Mouse (Mus musculus): ENCODE measurements around the gene Got2. TPM values are rescaled to one million over a fixed set of nuclear protein-coding genes. Genes with fewer than 3 reads are reported as not detected.
A peak's percentile ranks its signal among the peaks of the same experiment; 100 is the strongest.

Got2 gene
- total RNA-seq, 1 experiment = 199 TPM

DNA sequence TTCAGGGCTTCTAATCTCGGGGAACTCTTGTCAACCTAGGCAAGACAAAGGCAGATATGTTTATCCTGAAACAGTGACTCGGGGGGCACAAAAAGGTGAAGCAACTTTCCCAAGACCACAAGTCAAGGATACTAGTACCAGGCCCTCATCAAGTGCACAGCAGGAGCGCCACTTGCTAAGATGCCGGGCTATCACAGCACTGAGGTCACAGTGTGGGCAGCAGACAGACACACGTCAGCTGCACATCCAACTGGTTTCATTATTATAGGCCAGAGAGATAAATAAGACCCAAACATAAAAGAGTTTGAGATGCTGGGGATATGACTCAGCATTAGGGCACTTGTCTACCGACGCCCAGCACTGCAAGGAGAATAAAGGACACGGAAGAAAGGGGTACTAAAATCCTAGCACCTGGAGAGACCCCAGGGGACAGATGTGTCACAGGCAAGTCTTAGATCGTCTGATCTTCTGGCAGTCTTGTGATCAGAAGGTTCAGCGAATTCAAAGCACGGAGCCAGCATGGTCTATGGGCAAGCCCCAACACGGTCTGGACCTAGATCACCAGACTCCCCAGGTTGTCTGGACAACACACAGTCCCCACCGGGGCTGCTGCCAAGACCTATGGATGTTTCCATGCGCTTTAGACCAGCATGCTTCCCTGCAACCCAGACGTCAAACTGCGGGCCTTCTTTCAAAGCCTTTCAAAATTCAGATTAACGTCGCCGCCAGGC, 39.4 kb downstream of the Got2 start:
- H3K36me3 ChIP-seq (ENCODE audit: control insufficient read depth, insufficient read depth, low read length, poor library complexity, severe bottlenecking) = peaks cover 12% of the 10 kb centered on the region; the same call in 1 of the 2 replicates
- H3K4me3 ChIP-seq (ENCODE audit: insufficient read depth in 1 of 2, low read depth in 1 of 2, low read length in 2 of 2, poor library complexity in 1 of 2, severe bottlenecking in 1 of 2) = peak overlapping the region; percentile 8 to 9
- DNase-seq (ENCODE audit: low read depth, low spot score) = no peak
- no peaks in the 10 kb centered on the region for H3K9me3 ChIP-seq (ENCODE audit: control insufficient read depth, insufficient read depth, low read depth, low read length)
- H3K9ac ChIP-seq (ENCODE audit: insufficient read depth, low read depth, low read length, poor library complexity, severe bottlenecking) = peak overlapping the region; percentile 50; the same call in 1 of the 2 replicates
- H3K27ac ChIP-seq (ENCODE audit: insufficient read depth, low read depth, low read length, poor library complexity, severe bottlenecking) = 0 out of 2 replicates have a peak overlapping the region, but pooled peaks have one; percentile 13
- in situ Hi-C loops (cut with MboI; ENCODE audit: low sequenced_read_pairs in 2 of 2, unreplicated experiment in 2 of 2) = no loop called here
- H3K4me1 ChIP-seq (ENCODE audit: control insufficient read depth in 2 of 2, insufficient read depth in 2 of 2, low read length in 2 of 2, poor library complexity in 1 of 2) = peaks cover 4 to 15% of the 10 kb centered on the region in 2 experiments; a peak in 3 of 4 replicates
- TF ChIP-seq MAFK (IDR thresholded peaks at IDR 0.05; ENCODE audit: insufficient read depth, low read depth, low read length) (peak; percentile 35; the same call in 1 of the 2 replicates), CHD2 (IDR thresholded peaks at IDR 0.05; ENCODE audit: low read depth, low read length) (no peak), HCFC1 (IDR thresholded peaks at IDR 0.05; ENCODE audit: borderline replicate concordance, insufficient read depth, low read length) (no peak)

DNA sequence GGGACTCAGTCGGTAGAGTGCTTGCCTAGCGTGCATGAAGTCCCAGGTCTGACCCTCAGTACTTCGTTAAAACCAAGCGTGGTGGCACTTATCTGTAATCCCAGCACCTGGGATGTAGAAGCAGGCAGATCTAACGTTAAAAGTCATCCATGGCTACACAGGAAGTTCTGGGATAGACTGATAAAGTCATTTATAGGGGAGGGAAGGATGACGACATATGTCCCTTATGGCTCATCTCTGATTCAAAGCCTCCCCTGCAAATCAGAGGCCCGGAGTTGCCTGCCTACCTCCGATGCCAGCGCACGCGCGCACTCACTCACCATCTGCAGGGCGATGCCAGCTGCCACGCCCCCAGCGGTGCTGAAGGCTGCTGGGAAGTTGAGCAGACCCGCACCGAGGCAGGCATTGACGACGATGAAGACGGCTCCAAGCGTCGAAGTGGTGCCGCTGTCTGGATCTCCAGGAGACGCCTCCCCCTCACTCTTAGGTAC, 40.2 kb downstream of the Got2 start:
- peaks cover 16% of the 10 kb centered on the region; the same call in 1 of the 2 replicates for H3K36me3 ChIP-seq (ENCODE audit: control insufficient read depth, insufficient read depth, low read length, poor library complexity, severe bottlenecking)
- 0 out of 2 replicates have a peak overlapping the region, but pooled peaks have one; percentile 9 for H3K9ac ChIP-seq (ENCODE audit: insufficient read depth, low read depth, low read length, poor library complexity, severe bottlenecking)
- in situ Hi-C loops (cut with MboI; ENCODE audit: low sequenced_read_pairs in 2 of 2, unreplicated experiment in 2 of 2) = no loop called here
- H3K9me3 ChIP-seq (ENCODE audit: control insufficient read depth, insufficient read depth, low read depth, low read length) = no peaks in the 10 kb centered on the region
- no peak for TF ChIP-seq ZC3H11A (IDR thresholded peaks at IDR 0.05; ENCODE audit: borderline replicate concordance, low read depth, low read length)
- TF ChIP-seq HCFC1 (IDR thresholded peaks at IDR 0.05; ENCODE audit: borderline replicate concordance, insufficient read depth, low read length) = no peak
- TF ChIP-seq CHD2 (IDR thresholded peaks at IDR 0.05; ENCODE audit: low read depth, low read length) = no peak
- no peak for TF ChIP-seq MAFK (IDR thresholded peaks at IDR 0.05; ENCODE audit: insufficient read depth, low read depth, low read length)
- TF ChIP-seq ZNF384 (IDR thresholded peaks at IDR 0.05; ENCODE audit: low read depth, low read length) = no peak
- H3K27ac ChIP-seq (ENCODE audit: insufficient read depth, low read depth, low read length, poor library complexity, severe bottlenecking) = no peak overlapping the region
- H3K4me3 ChIP-seq (ENCODE audit: insufficient read depth in 1 of 2, low read depth in 1 of 2, low read length in 2 of 2, poor library complexity in 1 of 2, severe bottlenecking in 1 of 2) = peak overlapping the region; percentile 8 to 9; a peak in 3 of 4 replicates
- H3K4me1 ChIP-seq (ENCODE audit: control insufficient read depth in 2 of 2, insufficient read depth in 2 of 2, low read length in 2 of 2, poor library complexity in 1 of 2) = peaks cover 4 to 15% of the 10 kb centered on the region in 2 experiments; a peak in 3 of 4 replicates
- DNase-seq (ENCODE audit: low read depth, low spot score) = no peak

GRCm38 (mm10) chr8:95845026-95845425, 43.3 kb downstream of the Got2 start:
- no peak overlapping the region for H3K9ac ChIP-seq (ENCODE audit: insufficient read depth, low read depth, low read length, poor library complexity, severe bottlenecking)
- no peak overlapping the region for H3K4me3 ChIP-seq (ENCODE audit: insufficient read depth in 1 of 2, low read depth in 1 of 2, low read length in 2 of 2, poor library complexity in 1 of 2, severe bottlenecking in 1 of 2)
- no peak overlapping the region for H3K27ac ChIP-seq (ENCODE audit: insufficient read depth, low read depth, low read length, poor library complexity, severe bottlenecking)
- peaks cover 3 to 18% of the 10 kb centered on the region in 2 experiments; a peak in 3 of 4 replicates for H3K4me1 ChIP-seq (ENCODE audit: control insufficient read depth in 2 of 2, insufficient read depth in 2 of 2, low read length in 2 of 2, poor library complexity in 1 of 2)
- no peak for TF ChIP-seq CHD2 (IDR thresholded peaks at IDR 0.05; ENCODE audit: low read depth, low read length)
- TF ChIP-seq HCFC1 (IDR thresholded peaks at IDR 0.05; ENCODE audit: borderline replicate concordance, insufficient read depth, low read length) = no peak
- TF ChIP-seq ZC3H11A (IDR thresholded peaks at IDR 0.05; ENCODE audit: borderline replicate concordance, low read depth, low read length) = no peak
- TF ChIP-seq ZNF384 (IDR thresholded peaks at IDR 0.05; ENCODE audit: low read depth, low read length) = no peak
- no peak for TF ChIP-seq MAFK (IDR thresholded peaks at IDR 0.05; ENCODE audit: insufficient read depth, low read depth, low read length)
- in situ Hi-C loops (cut with MboI; ENCODE audit: low sequenced_read_pairs in 2 of 2, unreplicated experiment in 2 of 2) = no loop called here
- no peak for DNase-seq (ENCODE audit: low read depth, low spot score)
- no peaks in the 10 kb centered on the region for H3K9me3 ChIP-seq (ENCODE audit: control insufficient read depth, insufficient read depth, low read depth, low read length)
- peaks cover 23% of the 10 kb centered on the region; the same call in 1 of the 2 replicates for H3K36me3 ChIP-seq (ENCODE audit: control insufficient read depth, insufficient read depth, low read length, poor library complexity, severe bottlenecking)

DNA sequence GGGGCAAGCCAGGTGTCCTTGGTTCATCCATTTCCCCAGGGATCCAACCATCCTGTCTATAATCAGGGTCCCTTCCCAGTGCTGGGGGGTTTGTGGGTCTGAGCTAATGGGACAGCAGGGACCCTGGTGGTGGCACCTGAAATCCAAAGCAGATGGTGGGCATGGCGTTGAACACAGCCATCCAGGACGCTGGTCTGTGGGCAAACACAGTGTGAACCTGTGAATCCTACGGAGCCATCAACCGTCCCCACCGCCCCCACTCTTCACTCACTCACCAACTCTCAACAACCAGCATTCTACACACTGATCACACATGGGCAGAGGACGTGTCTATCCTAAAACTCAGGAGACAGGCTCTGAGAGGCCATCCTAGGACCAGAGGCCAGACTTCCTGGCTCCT, 44.4 kb downstream of the Got2 start:
- TF ChIP-seq CHD2 (IDR thresholded peaks at IDR 0.05; ENCODE audit: low read depth, low read length) (no peak), ZNF384 (IDR thresholded peaks at IDR 0.05; ENCODE audit: low read depth, low read length) (no peak), MAFK (IDR thresholded peaks at IDR 0.05; ENCODE audit: insufficient read depth, low read depth, low read length) (no peak), HCFC1 (IDR thresholded peaks at IDR 0.05; ENCODE audit: borderline replicate concordance, insufficient read depth, low read length) (no peak), ZC3H11A (IDR thresholded peaks at IDR 0.05; ENCODE audit: borderline replicate concordance, low read depth, low read length) (no peak)
- in situ Hi-C loops (cut with MboI; ENCODE audit: low sequenced_read_pairs in 2 of 2, unreplicated experiment in 2 of 2) = no loop called here
- H3K27ac ChIP-seq (ENCODE audit: insufficient read depth, low read depth, low read length, poor library complexity, severe bottlenecking) = no peak overlapping the region
- H3K9ac ChIP-seq (ENCODE audit: insufficient read depth, low read depth, low read length, poor library complexity, severe bottlenecking) = no peak overlapping the region
- peaks cover 25% of the 10 kb centered on the region for H3K36me3 ChIP-seq (ENCODE audit: control insufficient read depth, insufficient read depth, low read length, poor library complexity, severe bottlenecking)
- no peak for DNase-seq (ENCODE audit: low read depth, low spot score)
- H3K4me3 ChIP-seq (ENCODE audit: insufficient read depth in 1 of 2, low read depth in 1 of 2, low read length in 2 of 2, poor library complexity in 1 of 2, severe bottlenecking in 1 of 2) = no peak overlapping the region
- no peaks in the 10 kb centered on the region for H3K9me3 ChIP-seq (ENCODE audit: control insufficient read depth, insufficient read depth, low read depth, low read length)
- H3K4me1 ChIP-seq (ENCODE audit: control insufficient read depth in 2 of 2, insufficient read depth in 2 of 2, low read length in 2 of 2, poor library complexity in 1 of 2) = peaks cover 3 to 15% of the 10 kb centered on the region in 2 experiments; a peak in 3 of 4 replicates
